Mouse (Mus musculus): ENCODE measurements around the gene Ryr1. TPM values are rescaled to one million over a fixed set of nuclear protein-coding genes. Genes with fewer than 3 reads are reported as not detected.

Gene Ryr1
- polyA plus RNA-seq, 1 experiment from 2014 or later, result 0.31 TPM

- H3K27me3 ChIP-seq (replicated peaks), result no peaks in the 10 kb centered on the region
- ATAC-seq (ENCODE audit: extremely low read depth, insufficient number of reproducible peaks, low FRiP score, low TSS enrichment), result no peak
- H3K4me3 ChIP-seq, result no peak overlapping the region
- no peak overlapping the region for H3K9ac ChIP-seq
- H3K36me3 ChIP-seq, result no peaks in the 10 kb centered on the region
- 79% methylated on average over 6 of the region's 6 CpGs for WGBS
- H3K4me2 ChIP-seq, result no peak overlapping the region
- H3K27ac ChIP-seq (replicated peaks), result no peak overlapping the region
- no peaks in the 10 kb centered on the region for H3K9me3 ChIP-seq
- H3K4me1 ChIP-seq, result no peaks in the 10 kb centered on the region
Observed at GRCm38 (mm10) chr7:29028761-29029160, 96.2 kb downstream of the Ryr1 start.

GRCm38 (mm10) chr7:29026811-29027210 is 98.2 kb downstream of the Ryr1 start:
- Histone ChIP-seq H3K27me3 (replicated peaks) (peaks cover 9% of the 10 kb centered on the region), H3K9ac (no peak overlapping the region), H3K36me3 (no peaks in the 10 kb centered on the region), H3K27ac (replicated peaks) (no peak overlapping the region), H3K9me3 (no peaks in the 10 kb centered on the region), H3K4me2 (no peak overlapping the region), H3K4me3 (no peak overlapping the region), H3K4me1 (no peaks in the 10 kb centered on the region)
- 71% methylated on average over 4 of the region's 4 CpGs for WGBS
- ATAC-seq (ENCODE audit: extremely low read depth, insufficient number of reproducible peaks, low FRiP score, low TSS enrichment), result no peak

- H3K4me1 ChIP-seq, result no peaks in the 10 kb centered on the region
- H3K4me2 ChIP-seq, result no peak overlapping the region
- H3K4me3 ChIP-seq, result no peak overlapping the region
- no peaks in the 10 kb centered on the region for H3K9me3 ChIP-seq
- no peaks in the 10 kb centered on the region for H3K36me3 ChIP-seq
- peaks cover 13% of the 10 kb centered on the region for H3K27me3 ChIP-seq (replicated peaks)
- H3K27ac ChIP-seq (replicated peaks), result no peak overlapping the region
- no peak for ATAC-seq (ENCODE audit: extremely low read depth, insufficient number of reproducible peaks, low FRiP score, low TSS enrichment)
- 72% methylated on average over 5 of the region's 5 CpGs for WGBS
- H3K9ac ChIP-seq, result no peak overlapping the region
Observed at GRCm38 (mm10) chr7:29026195-29026594, 98.8 kb downstream of the Ryr1 start.

GRCm38 (mm10) chr7:29025566-29025965 is 99.4 kb downstream of the Ryr1 start:
- 70% methylated on average over 7 of the region's 7 CpGs for WGBS
- H3K4me1 ChIP-seq, result no peaks in the 10 kb centered on the region
- H3K9ac ChIP-seq, result no peak overlapping the region
- no peaks in the 10 kb centered on the region for H3K9me3 ChIP-seq
- peaks cover 19% of the 10 kb centered on the region for H3K27me3 ChIP-seq (replicated peaks)
- no peaks in the 10 kb centered on the region for H3K36me3 ChIP-seq
- no peak overlapping the region for H3K4me2 ChIP-seq
- H3K4me3 ChIP-seq, result no peak overlapping the region
- H3K27ac ChIP-seq (replicated peaks), result no peak overlapping the region
- ATAC-seq (ENCODE audit: extremely low read depth, insufficient number of reproducible peaks, low FRiP score, low TSS enrichment), result no peak

GRCm38 (mm10) chr7:29023514-29023913 is 101.5 kb downstream of the Ryr1 start:
- Histone ChIP-seq H3K27ac (replicated peaks) (no peak overlapping the region), H3K9me3 (no peaks in the 10 kb centered on the region), H3K4me2 (no peak overlapping the region), H3K36me3 (no peaks in the 10 kb centered on the region), H3K4me1 (peaks cover 9% of the 10 kb centered on the region), H3K27me3 (replicated peaks) (peaks cover 40% of the 10 kb centered on the region), H3K9ac (no peak overlapping the region), H3K4me3 (no peak overlapping the region)
- WGBS, result 84% methylated on average over 8 of the region's 8 CpGs
- ATAC-seq (ENCODE audit: extremely low read depth, insufficient number of reproducible peaks, low FRiP score, low TSS enrichment), result no peak

GRCm38 (mm10) chr7:29022479-29022878 is 102.5 kb downstream of the Ryr1 start:
- Histone ChIP-seq H3K9ac (no peak overlapping the region), H3K4me2 (no peak overlapping the region), H3K9me3 (no peaks in the 10 kb centered on the region), H3K27ac (replicated peaks) (no peak overlapping the region), H3K27me3 (replicated peaks) (peaks cover 50% of the 10 kb centered on the region), H3K36me3 (no peaks in the 10 kb centered on the region), H3K4me1 (peaks cover 9% of the 10 kb centered on the region), H3K4me3 (no peak overlapping the region)
- no peak for ATAC-seq (ENCODE audit: extremely low read depth, insufficient number of reproducible peaks, low FRiP score, low TSS enrichment)
- WGBS, result 82% methylated on average over 8 of the region's 8 CpGs

GRCm38 (mm10) chr7:29019447-29020220 is 105.3 kb downstream of the Ryr1 start:
- Histone ChIP-seq H3K36me3 (no peaks in the 10 kb centered on the region), H3K9ac (peak overlapping the region; percentile 71), H3K4me3 (peak overlapping the region; percentile 55), H3K27me3 (replicated peaks) (peaks cover 62% of the 10 kb centered on the region), H3K4me1 (peaks cover 9% of the 10 kb centered on the region), H3K27ac (replicated peaks) (no peak overlapping the region), H3K4me2 (peak overlapping the region; percentile 79), H3K9me3 (peaks cover 6% of the 10 kb centered on the region; the same call in 1 of the 2 replicates)
- ATAC-seq (ENCODE audit: extremely low read depth, insufficient number of reproducible peaks, low FRiP score, low TSS enrichment), result no peak
- 2% methylated on average over 87 of the region's 88 CpGs for WGBS

- Histone ChIP-seq H3K9me3 (peaks cover 7% of the 10 kb centered on the region; the same call in 1 of the 2 replicates), H3K4me2 (no peak overlapping the region), H3K4me3 (no peak overlapping the region), H3K36me3 (no peaks in the 10 kb centered on the region), H3K27ac (replicated peaks) (no peak overlapping the region), H3K27me3 (replicated peaks) (peaks cover 55% of the 10 kb centered on the region), H3K4me1 (peaks cover 9% of the 10 kb centered on the region), H3K9ac (no peak overlapping the region)
- ATAC-seq (ENCODE audit: extremely low read depth, insufficient number of reproducible peaks, low FRiP score, low TSS enrichment), result no peak
- WGBS, result 82% methylated on average over 7 of the region's 7 CpGs
Observed at GRCm38 (mm10) chr7:29017222-29017621, 107.8 kb downstream of the Ryr1 start.

GRCm38 (mm10) chr7:29016440-29016839 is 108.5 kb downstream of the Ryr1 start:
- no peaks in the 10 kb centered on the region for H3K36me3 ChIP-seq
- peaks cover 51% of the 10 kb centered on the region for H3K27me3 ChIP-seq (replicated peaks)
- H3K9me3 ChIP-seq, result peaks cover 7% of the 10 kb centered on the region; the same call in 1 of the 2 replicates
- no peak overlapping the region for H3K27ac ChIP-seq (replicated peaks)
- no peak overlapping the region for H3K9ac ChIP-seq
- ATAC-seq (ENCODE audit: extremely low read depth, insufficient number of reproducible peaks, low FRiP score, low TSS enrichment), result no peak
- no peak overlapping the region for H3K4me3 ChIP-seq
- WGBS, result 61% methylated on average over 7 of the region's 7 CpGs
- no peak overlapping the region for H3K4me2 ChIP-seq
- peaks cover 9% of the 10 kb centered on the region for H3K4me1 ChIP-seq

GRCm38 (mm10) chr7:29014984-29015383 is 110.0 kb downstream of the Ryr1 start:
- Histone ChIP-seq H3K36me3 (no peaks in the 10 kb centered on the region), H3K27me3 (replicated peaks) (peaks cover 36% of the 10 kb centered on the region), H3K4me1 (peaks cover 9% of the 10 kb centered on the region), H3K9ac (no peak overlapping the region), H3K27ac (replicated peaks) (no peak overlapping the region), H3K4me2 (no peak overlapping the region), H3K9me3 (peaks cover 7% of the 10 kb centered on the region; the same call in 1 of the 2 replicates), H3K4me3 (no peak overlapping the region)
- 97% methylated on average over 1 of the region's 1 CpGs for WGBS
- ATAC-seq (ENCODE audit: extremely low read depth, insufficient number of reproducible peaks, low FRiP score, low TSS enrichment), result no peak

- ATAC-seq (ENCODE audit: extremely low read depth, insufficient number of reproducible peaks, low FRiP score, low TSS enrichment), result no peak
- Histone ChIP-seq H3K27me3 (replicated peaks) (0 out of 2 replicates have a peak, but pooled peaks cover 10% of the 10 kb centered on the region), H3K27ac (replicated peaks) (no peak overlapping the region), H3K9me3 (no peaks in the 10 kb centered on the region), H3K4me3 (no peak overlapping the region), H3K4me1 (no peaks in the 10 kb centered on the region), H3K9ac (no peak overlapping the region), H3K4me2 (no peak overlapping the region), H3K36me3 (no peaks in the 10 kb centered on the region)
- WGBS, result 57% methylated on average over 9 of the region's 9 CpGs
Observed at GRCm38 (mm10) chr7:29008714-29009113, 116.3 kb downstream of the Ryr1 start.

- Histone ChIP-seq H3K36me3 (no peaks in the 10 kb centered on the region), H3K4me1 (no peaks in the 10 kb centered on the region), H3K27me3 (replicated peaks) (0 out of 2 replicates have a peak, but pooled peaks cover 10% of the 10 kb centered on the region), H3K4me2 (no peak overlapping the region), H3K4me3 (no peak overlapping the region), H3K9me3 (no peaks in the 10 kb centered on the region), H3K9ac (no peak overlapping the region), H3K27ac (replicated peaks) (no peak overlapping the region)
- WGBS, result 87% methylated on average over 10 of the region's 10 CpGs
- ATAC-seq (ENCODE audit: extremely low read depth, insufficient number of reproducible peaks, low FRiP score, low TSS enrichment), result no peak
Observed at GRCm38 (mm10) chr7:29008171-29008570, 116.8 kb downstream of the Ryr1 start.
